8 mouse cellular contexts compared by ENCODE assay signal in the genomic region with DNA sequence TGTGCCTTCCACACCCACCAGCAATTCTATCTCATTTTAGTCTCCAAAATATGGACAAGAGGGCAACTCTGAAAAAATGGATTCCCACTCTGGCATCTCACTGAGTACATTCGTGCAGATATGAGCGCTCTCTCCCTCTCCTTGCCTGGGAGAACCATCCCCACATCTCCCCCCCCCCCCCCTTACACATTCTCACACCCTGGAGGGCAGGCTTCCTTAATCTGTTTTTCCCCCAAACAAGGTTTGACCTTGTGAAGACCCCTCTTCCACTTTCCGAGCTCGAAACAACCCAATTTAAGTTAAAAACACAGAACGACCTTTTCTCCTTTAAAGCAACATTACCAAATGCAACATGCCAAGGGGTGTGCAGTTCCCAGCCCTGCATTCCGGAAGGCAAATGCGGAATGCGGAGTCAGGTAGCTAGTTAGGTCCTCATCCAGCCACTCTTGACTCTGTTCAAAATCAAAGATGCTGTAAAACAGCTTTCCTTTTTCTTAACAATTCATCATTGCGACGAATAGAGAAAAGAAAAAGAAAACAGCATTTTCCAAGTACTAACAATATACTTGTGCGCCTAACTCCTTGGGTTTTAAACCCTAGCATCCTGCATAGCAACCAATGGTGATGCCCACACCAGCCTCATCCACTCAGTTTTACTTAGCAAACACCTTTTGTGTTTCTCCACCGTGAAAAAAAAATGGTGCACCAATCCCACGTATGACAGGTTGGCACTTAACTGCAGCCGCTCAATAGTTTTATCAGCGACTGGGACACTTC. TPM values are rescaled to one million over a fixed set of nuclear protein-coding genes. Genes with fewer than 3 reads are reported as not detected.
DNase-seq lines count a peak whose midpoint lies in the region; ATAC-seq and TF ChIP-seq lines count a peak whose summit lies in the region.

No protein-coding gene starts in this region.

- TF ChIP-seq POLR2A in kidney, adult 2 months (IDR thresholded peaks at IDR 0.05; ENCODE audit: low read depth, low read length) = no peak

- H3K9ac ChIP-seq in kidney, embryonic 14.5 days (ENCODE audit: low read depth, low read length) = no peak overlapping the region
- H3K9ac ChIP-seq in forebrain, embryonic 14.5 days (ENCODE audit: low read length) = peak overlapping the region; percentile 59
- no peak overlapping the region for H3K9ac ChIP-seq in midbrain, embryonic 12.5 days (replicated peaks)

- 5% methylated on average over 15 of the region's 15 CpGs for WGBS in kidney, embryonic 14.5 days
- WGBS in kidney, adult 2 months = 9% methylated on average over 15 of the region's 15 CpGs
- 9% methylated on average over 15 of the region's 15 CpGs for WGBS in forebrain, embryonic 14.5 days
- WGBS in midbrain, embryonic 12.5 days = 9% methylated on average over 15 of the region's 15 CpGs

- H3K4me1 ChIP-seq in kidney, embryonic 14.5 days (ENCODE audit: control insufficient read depth, insufficient read depth, low read length) = no peaks in the 10 kb centered on the region
- no peaks in the 10 kb centered on the region for H3K4me1 ChIP-seq in kidney, adult 2 months (ENCODE audit: control insufficient read depth, insufficient read depth, low read length)
- H3K4me1 ChIP-seq in forebrain, embryonic 14.5 days (ENCODE audit: control insufficient read depth, insufficient read depth, low read length) = peaks cover 5% of the 10 kb centered on the region; the same call in 1 of the 2 replicates
- peaks cover 10% of the 10 kb centered on the region; the same call in 1 of the 2 replicates for H3K4me1 ChIP-seq in midbrain, embryonic 12.5 days

- peak overlapping the region; percentile 39 for H3K4me3 ChIP-seq in kidney, embryonic 14.5 days (ENCODE audit: low read length)
- H3K4me3 ChIP-seq in kidney, adult 2 months (ENCODE audit: insufficient read depth, low read depth, low read length) = no peak overlapping the region
- peak overlapping the region; percentile 40 for H3K4me3 ChIP-seq in forebrain, embryonic 14.5 days (ENCODE audit: low read depth, low read length)
- peak overlapping the region; percentile 45 for H3K4me3 ChIP-seq in midbrain, embryonic 12.5 days

- DNase-seq in kidney, adult 2 months = no peak
- peak; percentile 70 for DNase-seq in cerebellum, adult 9-10 months
- DNase-seq in forebrain, embryonic 14.5 days (ENCODE audit: low spot score) = peak; percentile 24
- DNase-seq in urinary bladder, postnatal 36 days (ENCODE audit: low spot score in 2 of 2) = no peak
- DNase-seq in ovary, postnatal 14 days (ENCODE audit: low spot score) = no peak

- H3K27ac ChIP-seq in kidney, embryonic 14.5 days (ENCODE audit: low read depth, low read length) = no peak overlapping the region
- H3K27ac ChIP-seq in kidney, adult 2 months (ENCODE audit: insufficient read depth, low read depth, low read length) = no peak overlapping the region
- no peak overlapping the region for H3K27ac ChIP-seq in forebrain, embryonic 14.5 days (ENCODE audit: low read depth, low read length)
- H3K27ac ChIP-seq in midbrain, embryonic 12.5 days (replicated peaks) = no peak overlapping the region

- peak overlapping the region; percentile 69 for H3K4me2 ChIP-seq in kidney, embryonic 14.5 days (replicated peaks; ENCODE audit: low read depth, low read length)
- peak overlapping the region; percentile 87 for H3K4me2 ChIP-seq in forebrain, embryonic 14.5 days (ENCODE audit: low read length)
- peak overlapping the region; percentile 65 for H3K4me2 ChIP-seq in midbrain, embryonic 12.5 days (replicated peaks)

- no peak for TF ChIP-seq CTCF in kidney, adult 2 months (conservative IDR thresholded peaks at IDR 0.05; ENCODE audit: insufficient read depth, insufficient read length, low read depth, low read length)

- no peaks in the 10 kb centered on the region for H3K9me3 ChIP-seq in kidney, embryonic 14.5 days (ENCODE audit: control insufficient read depth, low read length)
- H3K9me3 ChIP-seq in forebrain, embryonic 14.5 days (replicated peaks; ENCODE audit: control insufficient read depth, low read length) = no peaks in the 10 kb centered on the region
- no peaks in the 10 kb centered on the region for H3K9me3 ChIP-seq in midbrain, embryonic 12.5 days

- no peaks in the 10 kb centered on the region for H3K36me3 ChIP-seq in kidney, embryonic 14.5 days (ENCODE audit: control insufficient read depth, insufficient read depth, low read length)
- no peaks in the 10 kb centered on the region for H3K36me3 ChIP-seq in kidney, adult 2 months (ENCODE audit: control insufficient read depth, insufficient read depth, low read length)
- H3K36me3 ChIP-seq in forebrain, embryonic 14.5 days (ENCODE audit: control insufficient read depth, insufficient read depth, low read length) = no peaks in the 10 kb centered on the region
- H3K36me3 ChIP-seq in midbrain, embryonic 12.5 days = no peaks in the 10 kb centered on the region

- no peak for ATAC-seq in kidney, embryonic 14.5 days (ENCODE audit: low FRiP score, low TSS enrichment)
- ATAC-seq in forebrain, embryonic 14.5 days = no peak
- ATAC-seq in midbrain, embryonic 12.5 days (ENCODE audit: low FRiP score, low read depth) = no peak
- ATAC-seq in CD4-positive, CD25-positive, alpha-beta regulatory T cell, adult 4 months = no peak

- peaks cover 13% of the 10 kb centered on the region for H3K27me3 ChIP-seq in kidney, embryonic 14.5 days (ENCODE audit: control insufficient read depth, insufficient read depth, low read length)
- no peaks in the 10 kb centered on the region; the same call in 1 of the 2 replicates for H3K27me3 ChIP-seq in kidney, adult 2 months (replicated peaks; ENCODE audit: control insufficient read depth, insufficient read depth, low read length)
- no peaks in the 10 kb centered on the region for H3K27me3 ChIP-seq in forebrain, embryonic 14.5 days (replicated peaks; ENCODE audit: control insufficient read depth, insufficient read depth, low read length)
- peaks cover 37% of the 10 kb centered on the region for H3K27me3 ChIP-seq in midbrain, embryonic 12.5 days

RNA-seq across cellular contexts. Expression of gene Vsnl1, which starts 1.0 kb away (rescaled TPM):
- polyA plus RNA-seq in kidney, embryonic 14.5 days (2014; fragmentation: Nextera tagmentation; extraction: Ambion mirVana) = 1.9 and 2.8 TPM in 2 replicates
- polyA plus RNA-seq in kidney, adult 2 months (2012; rRNA removed) = 0.08 TPM in 2 replicates
- polyA plus RNA-seq in forebrain, embryonic 14.5 days (2014; fragmentation: Nextera tagmentation; extraction: Ambion mirVana) = 12.8 and 19.7 TPM in 2 replicates
- 2.9 and 4.7 TPM in 2 replicates for polyA plus RNA-seq in midbrain, embryonic 12.5 days (2016; fragmentation: Nextera tagmentation; extraction: Ambion mirVana)
- polyA plus RNA-seq in CD4-positive, CD25-positive, alpha-beta regulatory T cell, adult 4 months (2017; shearing (Covaris generic)) = not detected

RNA-seq across cellular contexts. Expression of gene Rad51ap2, which starts 20.4 kb away (rescaled TPM):
- polyA plus RNA-seq in kidney, embryonic 14.5 days (2014; fragmentation: Nextera tagmentation; extraction: Ambion mirVana) = 0.06 and 0.22 TPM in 2 replicates
- not detected in 2 replicates for polyA plus RNA-seq in kidney, adult 2 months (2012; rRNA removed)
- 0.09 and 0.15 TPM in 2 replicates for polyA plus RNA-seq in forebrain, embryonic 14.5 days (2014; fragmentation: Nextera tagmentation; extraction: Ambion mirVana)
- 0.33 and 0.39 TPM in 2 replicates for polyA plus RNA-seq in midbrain, embryonic 12.5 days (2016; fragmentation: Nextera tagmentation; extraction: Ambion mirVana)
- polyA plus RNA-seq in CD4-positive, CD25-positive, alpha-beta regulatory T cell, adult 4 months (2017; shearing (Covaris generic)) = not detected

Comparison
In these comparisons a context has a peak if more than half of its experiments do, and no peak if none do; other contexts are left out.
1. DNase-seq: peak in cerebellum, adult 9-10 months (single experiment) and forebrain, embryonic 14.5 days (single experiment); none in kidney, adult 2 months (single experiment), urinary bladder, postnatal 36 days (0 of 2) and ovary, postnatal 14 days (single experiment).
2. Peak in every context shown above with its lines, with median percentiles within 50 percentile points of each other: H3K4me2 ChIP-seq.